Mouse (Mus musculus): Measurements from ENCODE around the gene Ankfn1.

Gene Ankfn1

GRCm38 (mm10) chr11:89569391-89570145 is 207.9 kb downstream of the Ankfn1 start:
- DNase-seq: no peak

- no peak for DNase-seq
Measured at GRCm38 (mm10) chr11:89568246-89568645, 209.2 kb downstream of the Ankfn1 start.

- no peak for DNase-seq
Measured at GRCm38 (mm10) chr11:89551441-89551840, 226.0 kb downstream of the Ankfn1 start.

GRCm38 (mm10) chr11:89550921-89551320 is 226.5 kb downstream of the Ankfn1 start:
- no peak for DNase-seq

- no peak for DNase-seq
Measured at GRCm38 (mm10) chr11:89548786-89549185, 228.7 kb downstream of the Ankfn1 start.

- no peak for DNase-seq
Measured at GRCm38 (mm10) chr11:89546164-89546563, 231.3 kb downstream of the Ankfn1 start.

- DNase-seq: no peak
Measured at GRCm38 (mm10) chr11:89544856-89545817, 232.3 kb downstream of the Ankfn1 start.

GRCm38 (mm10) chr11:89538376-89538775 is 239.1 kb downstream of the Ankfn1 start:
- DNase-seq: no peak

GRCm38 (mm10) chr11:89527800-89528430 is 249.5 kb downstream of the Ankfn1 start:
- no peak for DNase-seq

- DNase-seq: no peak
Measured at GRCm38 (mm10) chr11:89515501-89515901, 262.0 kb downstream of the Ankfn1 start.

- DNase-seq: no peak
Measured at GRCm38 (mm10) chr11:89508675-89509324, 268.7 kb downstream of the Ankfn1 start.

- no peak for DNase-seq
Measured at GRCm38 (mm10) chr11:89506595-89507245, 270.7 kb downstream of the Ankfn1 start.

- no peak for DNase-seq
Measured at GRCm38 (mm10) chr11:89505046-89505445, 272.4 kb downstream of the Ankfn1 start.

GRCm38 (mm10) chr11:89501796-89502195 is 275.7 kb downstream of the Ankfn1 start:
- no peak for DNase-seq

GRCm38 (mm10) chr11:89500961-89501360 is 276.5 kb downstream of the Ankfn1 start:
- no peak for DNase-seq

GRCm38 (mm10) chr11:89481084-89481483 is 296.4 kb downstream of the Ankfn1 start:
- no peak for DNase-seq

GRCm38 (mm10) chr11:89476927-89477326 is 300.5 kb downstream of the Ankfn1 start:
- DNase-seq: no peak

- DNase-seq: no peak
Measured at GRCm38 (mm10) chr11:89476047-89476446, 301.4 kb downstream of the Ankfn1 start.

GRCm38 (mm10) chr11:89472871-89473270 is 304.6 kb downstream of the Ankfn1 start:
- DNase-seq: no peak

GRCm38 (mm10) chr11:89465381-89465780 is 312.1 kb downstream of the Ankfn1 start:
- DNase-seq: no peak

GRCm38 (mm10) chr11:89462216-89462615 is 315.2 kb downstream of the Ankfn1 start:
- DNase-seq: no peak

- DNase-seq: no peak
Measured at GRCm38 (mm10) chr11:89459437-89459836, 318.0 kb downstream of the Ankfn1 start.
